Mouse (Mus musculus): ENCODE results near the gene Glb1l.
"Not testable (repeated sequence)": the region's sequence is repeated elsewhere in the genome, so short reads cannot be mapped to it uniquely, and the experiment has no call there.

Gene Glb1l

GRCm38 (mm10) chr1:75210136-75211087 lies at the start of gene Glb1l, which contains the start of gene Stk16:
Gene Glb1l, minus strand, starts transcription at chr1:75210813.
Gene Stk16, plus strand, starts transcription at chr1:75210838.
- peak; percentile 92 for DNase-seq (ENCODE audit: low read depth, low spot score)

- no peak for DNase-seq (ENCODE audit: low read depth, low spot score)
Measured at GRCm38 (mm10) chr1:75255516-75256046, 45.0 kb upstream of the Glb1l start.

GRCm38 (mm10) chr1:75254625-75255013 lies 44.0 kb upstream of the Glb1l start:
- no peak for DNase-seq (ENCODE audit: low read depth, low spot score)

GRCm38 (mm10) chr1:75253849-75254624 lies 43.4 kb upstream of the Glb1l start:
- no peak for DNase-seq (ENCODE audit: low read depth, low spot score)

- no peak for DNase-seq (ENCODE audit: low read depth, low spot score)
Measured at GRCm38 (mm10) chr1:75253029-75253428, 42.4 kb upstream of the Glb1l start.

- no peak for DNase-seq (ENCODE audit: low read depth, low spot score)
Measured at GRCm38 (mm10) chr1:75252308-75252707, 41.7 kb upstream of the Glb1l start.

GRCm38 (mm10) chr1:75251112-75251970 lies 40.7 kb upstream of the Glb1l start:
- DNase-seq (ENCODE audit: low read depth, low spot score) = peak; percentile 61

GRCm38 (mm10) chr1:75250498-75250897 lies 39.9 kb upstream of the Glb1l start:
- no peak for DNase-seq (ENCODE audit: low read depth, low spot score)

- DNase-seq (ENCODE audit: low read depth, low spot score) = no peak
Measured at GRCm38 (mm10) chr1:75248041-75248772, 37.6 kb upstream of the Glb1l start.

- DNase-seq (ENCODE audit: low read depth, low spot score) = no peak
Measured at GRCm38 (mm10) chr1:75247071-75247930, 36.7 kb upstream of the Glb1l start.

- peak; percentile 65 for DNase-seq (ENCODE audit: low read depth, low spot score)
Measured at GRCm38 (mm10) chr1:75244836-75245235, 34.2 kb upstream of the Glb1l start.

GRCm38 (mm10) chr1:75244175-75244826 lies 33.7 kb upstream of the Glb1l start:
- DNase-seq (ENCODE audit: low read depth, low spot score) = no peak

- no peak for DNase-seq (ENCODE audit: low read depth, low spot score)
Measured at GRCm38 (mm10) chr1:75243411-75243810, 32.8 kb upstream of the Glb1l start.

- no peak for DNase-seq (ENCODE audit: low read depth, low spot score)
Measured at GRCm38 (mm10) chr1:75239591-75239990, 29.0 kb upstream of the Glb1l start.

- DNase-seq (ENCODE audit: low read depth, low spot score) = peak; percentile 76
Measured at GRCm38 (mm10) chr1:75236117-75237050, 25.8 kb upstream of the Glb1l start, which contains the start of gene Dnajb2. Gene Dnajb2, plus strand, starts transcription at chr1:75236406.

- no peak for DNase-seq (ENCODE audit: low read depth, low spot score)
Measured at GRCm38 (mm10) chr1:75234606-75235005, 24.0 kb upstream of the Glb1l start.

GRCm38 (mm10) chr1:75232489-75232888 lies 21.9 kb upstream of the Glb1l start:
- not testable (repeated sequence) for DNase-seq (ENCODE audit: low read depth, low spot score)

- DNase-seq (ENCODE audit: low read depth, low spot score) = no peak
Measured at GRCm38 (mm10) chr1:75231664-75232152, 21.1 kb upstream of the Glb1l start, which contains the start of gene A630095N17Rik. Gene A630095N17Rik, minus strand, starts transcription at chr1:75232102.
